Mouse (Mus musculus) limb, embryonic 11.5 days (tissue): Measurements from ENCODE around the gene Lpp. TPM values are rescaled to one million over a fixed set of nuclear protein-coding genes. Genes with fewer than 3 reads are reported as not detected.

ENCODE experiments used
- ATAC-seq: fragments of 200-750 bp; cut with Nextera tagmentation; 2 replicates; pipeline ENCODE4 v1.8.0; 2017; ENCODE audit warnings: low read depth; ENCODE audit not compliant: insufficient number of reproducible peaks, low FRiP score, low TSS enrichment
- DNase-seq: peaks from one replicate; pipeline ENCODE4 v3.0.0-alpha.2; 2015; ENCODE audit warnings: low spot score
- H3K27ac ChIP-seq: fragments of 300-500 bp; sonication (generic); replicated peaks from 2 replicates; pipeline ENCODE4 v1.5.1; 2014; ENCODE audit warnings: low read depth, mild to moderate bottlenecking, low read length
- H3K27me3 ChIP-seq: fragments of 300-500 bp; sonication (generic); 2 replicates; pipeline ENCODE4 v1.6.1; 2014; ENCODE audit warnings: mild to moderate bottlenecking, low read length, mixed read lengths; ENCODE audit not compliant: control insufficient read depth, insufficient read depth
- H3K36me3 ChIP-seq: fragments of 300-500 bp; sonication (generic); 2 replicates; pipeline ENCODE4 v1.6.1; 2014; ENCODE audit warnings: mild to moderate bottlenecking, low read length, moderate library complexity, mixed read lengths; ENCODE audit not compliant: control insufficient read depth, insufficient read depth
- H3K4me1 ChIP-seq: fragments of 300-500 bp; sonication (generic); 2 replicates; pipeline ENCODE4 v1.6.1; 2014; ENCODE audit warnings: low read length, mixed read lengths; ENCODE audit not compliant: control insufficient read depth, insufficient read depth
- H3K4me2 ChIP-seq: fragments of 300-500 bp; sonication (generic); 2 replicates; pipeline ENCODE4 v1.6.1; 2014; ENCODE audit warnings: low read depth, mild to moderate bottlenecking, moderate library complexity; ENCODE audit not compliant: severe bottlenecking
- H3K4me3 ChIP-seq: fragments of 300-500 bp; sonication (generic); 2 replicates; pipeline ENCODE4 v1.5.1; 2014; ENCODE audit warnings: low read depth, low read length
- H3K9ac ChIP-seq: fragments of 300-500 bp; sonication (generic); 2 replicates; pipeline ENCODE4 v1.6.1; 2014; ENCODE audit warnings: mild to moderate bottlenecking, low read length
- H3K9me3 ChIP-seq: fragments of 300-500 bp; sonication (generic); 2 replicates; pipeline ENCODE4 v1.6.1; 2016; ENCODE audit warnings: low read length; ENCODE audit not compliant: control insufficient read depth
- WGBS: fragments of 180-500 bp; shearing (Covaris S2); extraction: QIAGEN DNeasy Blood & Tissue Kit; methylation state at CpG from one replicate; pipeline ENCODE4 v1.1.7; 2014; 5-methylcytosine and 5-hydroxymethylcytosine counted together
- polyA plus RNA-seq: library from polyadenylated mRNA; unstranded; fragments of >200 nt; fragmentation: Nextera tagmentation; extraction: Ambion mirVana; gene quantifications from 2 replicates; pipeline ENCODE4 v1.2.1, GENCODE M21; 2014

Lpp gene
- polyA plus RNA-seq, 1 experiment from 2014 or later, result 38.2 TPM

- Histone ChIP-seq H3K27me3 (no peaks in the 10 kb centered on the region), H3K36me3 (no peaks in the 10 kb centered on the region), H3K4me2 (no peak overlapping the region), H3K4me1 (no peaks in the 10 kb centered on the region; the same call in none of the 2 replicates), H3K27ac (no peak overlapping the region), H3K9ac (no peak overlapping the region), H3K9me3 (no peaks in the 10 kb centered on the region), H3K4me3 (no peak overlapping the region)
- 94% methylated on average over 3 of the region's 3 CpGs for WGBS
- DNase-seq (no peak), ATAC-seq (no peak)
These were observed 488.9 kb downstream of the Lpp start for GRCm38 (mm10) chr16:24881981-24882775.

GRCm38 (mm10) chr16:24884017-24884416 is 490.7 kb downstream of the Lpp start:
- Histone ChIP-seq H3K36me3 (no peaks in the 10 kb centered on the region), H3K27me3 (no peaks in the 10 kb centered on the region), H3K4me3 (no peak overlapping the region), H3K27ac (no peak overlapping the region), H3K9ac (no peak overlapping the region), H3K4me2 (no peak overlapping the region), H3K4me1 (no peaks in the 10 kb centered on the region; the same call in none of the 2 replicates), H3K9me3 (no peaks in the 10 kb centered on the region)
- DNase-seq, result no peak
- ATAC-seq, result no peak

GRCm38 (mm10) chr16:24886346-24886745 is 493.0 kb downstream of the Lpp start:
- H3K9me3 ChIP-seq, result no peaks in the 10 kb centered on the region
- H3K4me2 ChIP-seq, result no peak overlapping the region
- no peak for ATAC-seq
- WGBS, result 71% methylated on average over 3 of the region's 3 CpGs
- H3K4me3 ChIP-seq, result no peak overlapping the region
- H3K27me3 ChIP-seq, result no peaks in the 10 kb centered on the region
- no peaks in the 10 kb centered on the region; the same call in none of the 2 replicates for H3K4me1 ChIP-seq
- H3K36me3 ChIP-seq, result no peaks in the 10 kb centered on the region
- DNase-seq, result no peak
- H3K27ac ChIP-seq, result no peak overlapping the region
- H3K9ac ChIP-seq, result no peak overlapping the region

GRCm38 (mm10) chr16:24886943-24887342 is 493.6 kb downstream of the Lpp start:
- Histone ChIP-seq H3K4me1 (no peaks in the 10 kb centered on the region; the same call in none of the 2 replicates), H3K4me3 (no peak overlapping the region), H3K27ac (no peak overlapping the region), H3K4me2 (no peak overlapping the region), H3K9me3 (no peaks in the 10 kb centered on the region), H3K9ac (no peak overlapping the region), H3K36me3 (no peaks in the 10 kb centered on the region), H3K27me3 (no peaks in the 10 kb centered on the region)
- no peak for DNase-seq
- no peak for ATAC-seq
- WGBS, result 52% methylated on average over 7 of the region's 7 CpGs

GRCm38 (mm10) chr16:24891453-24891852 is 498.1 kb downstream of the Lpp start:
- Histone ChIP-seq H3K4me1 (no peaks in the 10 kb centered on the region; the same call in none of the 2 replicates), H3K36me3 (no peaks in the 10 kb centered on the region), H3K4me2 (no peak overlapping the region), H3K27ac (no peak overlapping the region), H3K4me3 (no peak overlapping the region), H3K9ac (no peak overlapping the region), H3K9me3 (no peaks in the 10 kb centered on the region), H3K27me3 (no peaks in the 10 kb centered on the region)
- WGBS, result 40% methylated on average over 6 of the region's 6 CpGs
- DNase-seq (no peak), ATAC-seq (no peak)

GRCm38 (mm10) chr16:24895160-24895559 is 501.9 kb downstream of the Lpp start:
- no peak overlapping the region for H3K4me2 ChIP-seq
- ATAC-seq (no peak), DNase-seq (no peak)
- WGBS, result 72% methylated on average over 5 of the region's 5 CpGs
- no peaks in the 10 kb centered on the region for H3K27me3 ChIP-seq
- H3K36me3 ChIP-seq, result no peaks in the 10 kb centered on the region
- H3K27ac ChIP-seq, result no peak overlapping the region
- H3K9me3 ChIP-seq, result no peaks in the 10 kb centered on the region
- no peaks in the 10 kb centered on the region; the same call in 1 of the 2 replicates for H3K4me1 ChIP-seq
- no peak overlapping the region for H3K9ac ChIP-seq
- no peak overlapping the region for H3K4me3 ChIP-seq

- ATAC-seq (no peak), DNase-seq (no peak)
- 82% methylated on average over 3 of the region's 3 CpGs for WGBS
- Histone ChIP-seq H3K9ac (no peak overlapping the region), H3K4me3 (no peak overlapping the region), H3K4me1 (peaks cover 3% of the 10 kb centered on the region; the same call in 1 of the 2 replicates), H3K27ac (no peak overlapping the region), H3K36me3 (no peaks in the 10 kb centered on the region), H3K27me3 (no peaks in the 10 kb centered on the region), H3K9me3 (no peaks in the 10 kb centered on the region), H3K4me2 (no peak overlapping the region)
These were observed 504.3 kb downstream of the Lpp start for GRCm38 (mm10) chr16:24897641-24898040.

- DNase-seq (no peak), ATAC-seq (no peak)
- Histone ChIP-seq H3K4me1 (peaks cover 3% of the 10 kb centered on the region; the same call in 1 of the 2 replicates), H3K9ac (no peak overlapping the region), H3K4me2 (no peak overlapping the region), H3K36me3 (no peaks in the 10 kb centered on the region), H3K27ac (no peak overlapping the region), H3K27me3 (no peaks in the 10 kb centered on the region), H3K4me3 (no peak overlapping the region), H3K9me3 (no peaks in the 10 kb centered on the region)
- WGBS, result 68% methylated on average over 2 of the region's 2 CpGs
These were observed 507.0 kb downstream of the Lpp start for GRCm38 (mm10) chr16:24900241-24900796.
